Mouse (Mus musculus): ENCODE measurements around the gene Gm5938. TPM values are rescaled to one million over a fixed set of nuclear protein-coding genes. Genes with fewer than 3 reads are reported as not detected.

Gene Gm5938
- polyA plus RNA-seq (2015; fragmentation: Nextera tagmentation; extraction: Ambion mirVana) = not detected in 2 replicates

DNA sequence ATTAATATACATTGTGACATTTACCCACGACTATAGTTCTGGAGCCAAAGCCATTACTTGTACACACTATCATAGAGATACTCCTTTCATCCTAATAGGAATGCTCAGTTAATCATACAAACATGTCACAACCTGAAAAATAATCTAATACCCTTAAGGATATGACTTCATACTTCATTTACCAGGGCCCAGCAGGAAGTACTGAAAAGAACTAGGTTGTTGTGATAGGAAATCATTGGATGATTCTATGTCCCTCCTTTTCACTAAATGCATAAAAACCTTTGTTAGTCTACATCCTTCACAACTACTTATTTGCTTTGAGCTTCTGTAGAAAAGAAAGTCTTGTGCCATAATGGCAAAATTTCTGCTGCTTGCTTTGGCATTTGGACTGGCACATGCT is at the start of gene Gm5938:
TSS of gene Gm5938 (plus strand) at position 301 of the 400 bp plus-strand sequence.

DNA sequence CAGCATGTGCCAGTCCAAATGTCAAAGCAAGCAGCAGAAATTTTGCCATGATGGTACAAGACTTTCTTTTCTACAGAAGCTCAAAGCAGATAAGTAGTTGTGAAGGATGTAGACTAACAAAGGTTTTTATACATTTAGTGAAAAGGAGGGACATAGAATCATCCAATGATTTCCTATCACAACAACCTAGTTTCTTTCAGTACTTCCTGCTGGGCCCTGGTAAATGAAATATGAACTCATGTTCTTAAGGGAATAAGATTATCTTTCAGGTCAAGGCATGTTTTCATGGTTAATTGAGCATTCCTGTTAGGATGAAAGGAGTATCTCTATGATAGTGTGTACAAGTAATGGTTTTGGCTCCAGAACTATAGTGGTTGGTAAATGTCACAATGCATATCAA is 34.0 kb upstream of the Gm5938 start, which contains the start of gene Obp1a:
TSS of gene Obp1a (minus strand) at position 101 of the 400 bp plus-strand sequence.

Other genes starting within 250 kb of the Gm5938 start
- not detected in 2 replicates for gene 5430402E10Rik, start 200.4 kb upstream of the Gm5938 start, polyA plus RNA-seq (2015; fragmentation: Nextera tagmentation; extraction: Ambion mirVana)
- not detected in 2 replicates for gene Obp1a, start 34.1 kb upstream of the Gm5938 start, polyA plus RNA-seq (2015; fragmentation: Nextera tagmentation; extraction: Ambion mirVana)
- not detected in 2 replicates for gene Obp1b, start 61.3 kb downstream of the Gm5938 start, polyA plus RNA-seq (2015; fragmentation: Nextera tagmentation; extraction: Ambion mirVana)
- not detected in 2 replicates for gene Gm14743, start 120.5 kb downstream of the Gm5938 start, polyA plus RNA-seq (2015; fragmentation: Nextera tagmentation; extraction: Ambion mirVana)
- gene 4930480E11Rik, start 244.2 kb downstream of the Gm5938 start, polyA plus RNA-seq (2015; fragmentation: Nextera tagmentation; extraction: Ambion mirVana) = not detected in 2 replicates

Data from skeletal muscle tissue, postnatal 0 days (tissue).